Mouse (Mus musculus) frontal cortex, postnatal 25 days (tissue): ENCODE data around the gene Pcid2.
A peak's percentile ranks its signal among the peaks of the same experiment; 100 is the strongest.
"Not testable (repeated sequence)": the region's sequence is repeated elsewhere in the genome, so short reads cannot be mapped to it uniquely, and the experiment has no call there.

ENCODE experiments used
- DNase-seq, 2 experiments: peaks; one replicate each; pipeline ENCODE4 v3.0.0; 2022; ENCODE audit warnings: low spot score in 2 of 2

Gene Pcid2

GRCm38 (mm10) chr8:13077542-13077941 is 27.7 kb downstream of the Pcid2 start:
- DNase-seq = no peak

- DNase-seq = not testable (repeated sequence)
Observed at GRCm38 (mm10) chr8:13075579-13075978, 29.7 kb downstream of the Pcid2 start.

- no peak for DNase-seq
Observed at GRCm38 (mm10) chr8:13075044-13075443, 30.2 kb downstream of the Pcid2 start.

- no peak for DNase-seq
Observed at GRCm38 (mm10) chr8:13073255-13073654, 32.0 kb downstream of the Pcid2 start.

- DNase-seq = no peak
Observed at GRCm38 (mm10) chr8:13063112-13063511, 42.1 kb downstream of the Pcid2 start.

GRCm38 (mm10) chr8:13060441-13061150 is 44.7 kb downstream of the Pcid2 start, which contains the start of gene Proz:
Gene Proz, plus strand, starts transcription at chr8:13060914.
- no peak for DNase-seq

GRCm38 (mm10) chr8:13057351-13057750 is 47.9 kb downstream of the Pcid2 start:
- no peak for DNase-seq

GRCm38 (mm10) chr8:13050550-13050949 is 54.7 kb downstream of the Pcid2 start:
- DNase-seq = no peak

GRCm38 (mm10) chr8:13047652-13048051 is 57.6 kb downstream of the Pcid2 start:
- no peak for DNase-seq

GRCm38 (mm10) chr8:13041459-13041858 is 63.8 kb downstream of the Pcid2 start:
- DNase-seq = no peak

GRCm38 (mm10) chr8:13039054-13039453 is 66.2 kb downstream of the Pcid2 start:
- no peak for DNase-seq

GRCm38 (mm10) chr8:13037569-13037968 is 67.7 kb downstream of the Pcid2 start:
- no peak for DNase-seq

GRCm38 (mm10) chr8:13037015-13037414 is 68.2 kb downstream of the Pcid2 start, which contains the start of gene F10:
Gene F10, plus strand, starts transcription at chr8:13037308.
- no peak for DNase-seq

GRCm38 (mm10) chr8:13036346-13036812 is 68.9 kb downstream of the Pcid2 start:
- DNase-seq = no peak

- peak in 1 of 2 experiments; percentile 36 for DNase-seq
Observed at GRCm38 (mm10) chr8:13028482-13028881, 76.8 kb downstream of the Pcid2 start.

- no peak for DNase-seq
Observed at GRCm38 (mm10) chr8:13027615-13028014, 77.6 kb downstream of the Pcid2 start.
